Mouse (Mus musculus): ENCODE measurements around the gene Synj2. TPM values are rescaled to one million over a fixed set of nuclear protein-coding genes. Genes with fewer than 3 reads are reported as not detected.
A peak's percentile ranks its signal among the peaks of the same experiment; 100 is the strongest.

Synj2 gene
- polyA plus RNA-seq, 1 experiment = 1.8 TPM

DNA sequence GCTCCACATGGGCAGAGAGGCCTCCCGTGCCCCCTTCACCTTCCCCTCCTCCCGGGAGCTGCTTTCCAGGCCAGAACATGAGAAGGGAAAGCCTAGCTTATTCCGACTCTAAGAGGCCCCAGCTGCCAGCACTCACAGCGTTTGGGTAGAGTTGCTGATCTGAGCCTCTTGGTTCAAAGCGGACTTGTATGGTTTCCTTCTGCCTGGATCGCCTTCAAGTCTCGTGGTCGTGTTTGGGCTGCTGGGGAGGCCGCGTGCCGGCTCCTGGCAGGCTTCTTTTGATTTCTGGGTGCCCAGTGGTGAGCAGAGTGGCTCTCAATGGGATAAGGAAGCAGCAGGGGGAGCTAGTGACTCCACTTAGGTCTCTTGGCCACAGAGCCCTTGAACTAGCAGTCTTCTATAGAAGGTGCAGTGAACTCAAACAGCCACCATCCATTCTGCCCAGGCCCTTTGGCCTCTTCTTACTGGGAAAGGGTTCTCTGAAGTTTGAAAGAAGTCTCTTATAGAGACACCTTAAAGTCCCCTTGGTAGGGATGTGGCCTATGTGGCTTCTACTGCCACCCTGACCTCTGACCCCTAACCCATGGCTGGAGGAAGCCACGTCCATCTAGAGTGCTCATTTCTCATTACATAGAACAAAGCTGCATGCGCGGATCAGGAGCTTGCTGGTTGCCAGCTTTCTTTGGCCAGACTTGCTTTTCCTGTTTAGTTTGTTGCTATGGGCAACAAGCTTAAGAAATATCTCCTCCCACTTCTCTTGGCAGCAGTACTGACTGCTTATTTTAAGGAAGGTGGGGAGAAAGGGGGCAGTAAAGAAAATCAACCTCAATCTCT lies 64.8 kb downstream of the Synj2 start:
- TF ChIP-seq CTCF (conservative IDR thresholded peaks at IDR 0.05; ENCODE audit: insufficient read depth, insufficient read length, low read depth, low read length) = peak; percentile 22; the same call in 1 of the 2 replicates
- no peak for TF ChIP-seq POLR2A (IDR thresholded peaks at IDR 0.05; ENCODE audit: low read depth, low read length)
- Histone ChIP-seq H3K27ac (ENCODE audit: insufficient read depth, low read depth, low read length) (peak overlapping the region; percentile 21; the same call in 1 of the 2 replicates), H3K27me3 (replicated peaks; ENCODE audit: control insufficient read depth, insufficient read depth, low read length) (no peaks in the 10 kb centered on the region), H3K4me3 (ENCODE audit: insufficient read depth, low read depth, low read length) (no peak overlapping the region), H3K4me1 (ENCODE audit: control insufficient read depth, insufficient read depth, low read length) (peaks cover 10% of the 10 kb centered on the region), H3K36me3 (ENCODE audit: control insufficient read depth, insufficient read depth, low read length) (no peaks in the 10 kb centered on the region)
- 34% methylated on average over 14 of the region's 14 CpGs for WGBS
- peak; percentile 86 for DNase-seq

- TF ChIP-seq POLR2A (IDR thresholded peaks at IDR 0.05; ENCODE audit: low read depth, low read length) = no peak
- no peak for TF ChIP-seq CTCF (conservative IDR thresholded peaks at IDR 0.05; ENCODE audit: insufficient read depth, insufficient read length, low read depth, low read length)
- Histone ChIP-seq H3K27me3 (replicated peaks; ENCODE audit: control insufficient read depth, insufficient read depth, low read length) (no peaks in the 10 kb centered on the region), H3K36me3 (ENCODE audit: control insufficient read depth, insufficient read depth, low read length) (no peaks in the 10 kb centered on the region), H3K27ac (ENCODE audit: insufficient read depth, low read depth, low read length) (no peak overlapping the region), H3K4me1 (ENCODE audit: control insufficient read depth, insufficient read depth, low read length) (peaks cover 10% of the 10 kb centered on the region), H3K4me3 (ENCODE audit: insufficient read depth, low read depth, low read length) (no peak overlapping the region)
- no peak for DNase-seq
- 87% methylated on average over 5 of the region's 5 CpGs for WGBS
Observed at GRCm38 (mm10) chr17:6007101-6007780, 66.2 kb downstream of the Synj2 start.

DNA sequence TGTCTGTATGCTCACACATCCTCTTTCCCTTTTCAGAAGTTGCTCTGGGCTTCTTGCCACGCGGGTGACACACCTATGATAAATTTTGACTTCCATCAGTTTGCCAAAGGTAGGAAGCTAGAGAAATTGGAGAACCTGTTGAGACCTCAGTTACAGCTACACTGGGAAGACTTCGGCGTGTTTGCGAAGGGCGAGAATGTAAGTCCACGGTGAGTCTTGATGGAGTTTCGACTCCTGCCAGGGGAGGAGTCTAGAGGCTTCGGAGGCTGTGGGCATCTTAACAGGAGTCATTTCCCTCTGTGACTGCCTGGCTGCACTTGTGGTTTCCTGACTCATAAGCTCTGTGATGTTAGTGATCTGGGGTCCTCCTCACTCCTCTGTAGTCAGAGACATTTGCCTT lies 66.8 kb downstream of the Synj2 start:
- Histone ChIP-seq H3K36me3 (ENCODE audit: control insufficient read depth, insufficient read depth, low read length) (no peaks in the 10 kb centered on the region), H3K4me1 (ENCODE audit: control insufficient read depth, insufficient read depth, low read length) (peaks cover 10% of the 10 kb centered on the region), H3K27me3 (replicated peaks; ENCODE audit: control insufficient read depth, insufficient read depth, low read length) (no peaks in the 10 kb centered on the region), H3K27ac (ENCODE audit: insufficient read depth, low read depth, low read length) (no peak overlapping the region), H3K4me3 (ENCODE audit: insufficient read depth, low read depth, low read length) (no peak overlapping the region)
- WGBS = 71% methylated on average over 9 of the region's 9 CpGs
- no peak for TF ChIP-seq CTCF (conservative IDR thresholded peaks at IDR 0.05; ENCODE audit: insufficient read depth, insufficient read length, low read depth, low read length)
- no peak for TF ChIP-seq POLR2A (IDR thresholded peaks at IDR 0.05; ENCODE audit: low read depth, low read length)
- DNase-seq = peak; percentile 25

- Histone ChIP-seq H3K4me3 (ENCODE audit: insufficient read depth, low read depth, low read length) (no peak overlapping the region), H3K27ac (ENCODE audit: insufficient read depth, low read depth, low read length) (no peak overlapping the region; the same call in 1 of the 2 replicates), H3K36me3 (ENCODE audit: control insufficient read depth, insufficient read depth, low read length) (no peaks in the 10 kb centered on the region), H3K4me1 (ENCODE audit: control insufficient read depth, insufficient read depth, low read length) (peaks cover 10% of the 10 kb centered on the region), H3K27me3 (replicated peaks; ENCODE audit: control insufficient read depth, insufficient read depth, low read length) (no peaks in the 10 kb centered on the region)
- WGBS = 71% methylated on average over 11 of the region's 11 CpGs
- TF ChIP-seq POLR2A (IDR thresholded peaks at IDR 0.05; ENCODE audit: low read depth, low read length) = no peak
- no peak for TF ChIP-seq CTCF (conservative IDR thresholded peaks at IDR 0.05; ENCODE audit: insufficient read depth, insufficient read length, low read depth, low read length)
- DNase-seq = no peak
Observed at GRCm38 (mm10) chr17:6008590-6008989, 67.5 kb downstream of the Synj2 start.

DNA sequence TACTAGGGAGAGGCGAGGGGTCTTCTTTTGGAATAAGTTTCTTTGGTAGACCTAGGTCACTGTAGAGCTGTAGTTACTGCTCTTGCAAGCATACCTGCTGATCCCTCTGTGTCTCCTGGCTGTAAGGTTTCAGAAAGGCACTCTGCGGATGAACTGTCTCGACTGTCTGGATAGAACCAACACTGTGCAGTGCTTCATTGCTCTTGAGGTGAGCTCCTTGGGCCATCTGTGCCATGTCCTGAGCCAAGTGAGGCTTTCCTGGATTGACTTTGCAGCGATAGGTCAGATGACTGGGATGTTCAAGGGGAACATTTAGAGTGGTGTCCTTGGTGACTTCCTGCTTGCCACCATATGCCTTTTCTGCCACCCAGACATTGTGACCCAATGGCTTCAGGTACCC lies 68.5 kb downstream of the Synj2 start:
- Histone ChIP-seq H3K27ac (ENCODE audit: insufficient read depth, low read depth, low read length) (no peak overlapping the region), H3K27me3 (replicated peaks; ENCODE audit: control insufficient read depth, insufficient read depth, low read length) (no peaks in the 10 kb centered on the region), H3K36me3 (ENCODE audit: control insufficient read depth, insufficient read depth, low read length) (no peaks in the 10 kb centered on the region), H3K4me3 (ENCODE audit: insufficient read depth, low read depth, low read length) (no peak overlapping the region), H3K4me1 (ENCODE audit: control insufficient read depth, insufficient read depth, low read length) (peaks cover 10% of the 10 kb centered on the region)
- no peak for TF ChIP-seq CTCF (conservative IDR thresholded peaks at IDR 0.05; ENCODE audit: insufficient read depth, insufficient read length, low read depth, low read length)
- TF ChIP-seq POLR2A (IDR thresholded peaks at IDR 0.05; ENCODE audit: low read depth, low read length) = no peak
- DNase-seq = no peak
- 96% methylated on average over 4 of the region's 4 CpGs for WGBS

GRCm38 (mm10) chr17:6013079-6013478 lies 72.0 kb downstream of the Synj2 start:
- Histone ChIP-seq H3K27me3 (replicated peaks; ENCODE audit: control insufficient read depth, insufficient read depth, low read length) (no peaks in the 10 kb centered on the region), H3K27ac (ENCODE audit: insufficient read depth, low read depth, low read length) (no peak overlapping the region), H3K4me1 (ENCODE audit: control insufficient read depth, insufficient read depth, low read length) (no peaks in the 10 kb centered on the region), H3K4me3 (ENCODE audit: insufficient read depth, low read depth, low read length) (no peak overlapping the region), H3K36me3 (ENCODE audit: control insufficient read depth, insufficient read depth, low read length) (no peaks in the 10 kb centered on the region)
- DNase-seq = no peak
- no peak for TF ChIP-seq POLR2A (IDR thresholded peaks at IDR 0.05; ENCODE audit: low read depth, low read length)
- no peak for TF ChIP-seq CTCF (conservative IDR thresholded peaks at IDR 0.05; ENCODE audit: insufficient read depth, insufficient read length, low read depth, low read length)
- WGBS = 89% methylated on average over 4 of the region's 4 CpGs

- H3K4me3 ChIP-seq (ENCODE audit: insufficient read depth, low read depth, low read length) = no peak overlapping the region
- H3K4me1 ChIP-seq (ENCODE audit: control insufficient read depth, insufficient read depth, low read length) = no peaks in the 10 kb centered on the region
- H3K27ac ChIP-seq (ENCODE audit: insufficient read depth, low read depth, low read length) = no peak overlapping the region
- no peak for TF ChIP-seq POLR2A (IDR thresholded peaks at IDR 0.05; ENCODE audit: low read depth, low read length)
- TF ChIP-seq CTCF (conservative IDR thresholded peaks at IDR 0.05; ENCODE audit: insufficient read depth, insufficient read length, low read depth, low read length) = no peak
- no peak for DNase-seq
- no peaks in the 10 kb centered on the region for H3K27me3 ChIP-seq (replicated peaks; ENCODE audit: control insufficient read depth, insufficient read depth, low read length)
- H3K36me3 ChIP-seq (ENCODE audit: control insufficient read depth, insufficient read depth, low read length) = no peaks in the 10 kb centered on the region
- WGBS = 87% methylated on average over 4 of the region's 4 CpGs
Observed at GRCm38 (mm10) chr17:6014985-6015384, 73.9 kb downstream of the Synj2 start.

Data from kidney, adult 2 months (tissue).